Mouse (Mus musculus) olfactory bulb, adult 2 months (tissue): ENCODE results near the gene Gsg1. TPM values are rescaled to one million over a fixed set of nuclear protein-coding genes. Genes with fewer than 3 reads are reported as not detected.

Experiments used
- H3K27ac ChIP-seq: fragments of 200-500 bp; 2 replicates; pipeline ENCODE4 v1.5.1; 2012; ENCODE audit warnings: low read depth, low read length; ENCODE audit not compliant: insufficient read depth
- H3K4me1 ChIP-seq: fragments of 200-500 bp; 2 replicates; pipeline ENCODE4 v1.6.1; 2012; ENCODE audit warnings: low read length; ENCODE audit not compliant: control insufficient read depth, insufficient read depth
- H3K4me3 ChIP-seq: fragments of 200-500 bp; 2 replicates; pipeline ENCODE4 v1.5.1; 2012; ENCODE audit warnings: mild to moderate bottlenecking, low read depth, low read length, moderate library complexity; ENCODE audit not compliant: insufficient read depth
- CTCF ChIP-seq: fragments of 200-500 bp; IDR thresholded peaks from 2 replicates; pipeline ENCODE4 v1.5.1; 2012; ENCODE audit warnings: low read depth, mild to moderate bottlenecking, low read length, moderate library complexity; ENCODE audit not compliant: insufficient read depth
- POLR2A ChIP-seq: fragments of 200-500 bp; IDR thresholded peaks from 2 replicates; pipeline ENCODE4 v1.6.1; 2012; ENCODE audit warnings: mild to moderate bottlenecking, low read depth, low read length, moderate library complexity; ENCODE audit not compliant: insufficient read depth
- WGBS: fragments of 180-500 bp; shearing (Covaris S2); methylation state at CpG from one replicate; pipeline ENCODE4 v1.1.7; 2018; 5-methylcytosine and 5-hydroxymethylcytosine counted together
- polyA plus RNA-seq: library from polyadenylated mRNA; stranded (reverse); fragments of >200 nt; gene quantifications from 2 replicates; pipeline ENCODE4 v1.2.4, GENCODE M21; 2012; ENCODE audit warnings: low replicate concordance; ENCODE audit not compliant: missing spikeins, insufficient read depth, insufficient read length

Gsg1 gene
- polyA plus RNA-seq, 1 experiment = not detected

DNA sequence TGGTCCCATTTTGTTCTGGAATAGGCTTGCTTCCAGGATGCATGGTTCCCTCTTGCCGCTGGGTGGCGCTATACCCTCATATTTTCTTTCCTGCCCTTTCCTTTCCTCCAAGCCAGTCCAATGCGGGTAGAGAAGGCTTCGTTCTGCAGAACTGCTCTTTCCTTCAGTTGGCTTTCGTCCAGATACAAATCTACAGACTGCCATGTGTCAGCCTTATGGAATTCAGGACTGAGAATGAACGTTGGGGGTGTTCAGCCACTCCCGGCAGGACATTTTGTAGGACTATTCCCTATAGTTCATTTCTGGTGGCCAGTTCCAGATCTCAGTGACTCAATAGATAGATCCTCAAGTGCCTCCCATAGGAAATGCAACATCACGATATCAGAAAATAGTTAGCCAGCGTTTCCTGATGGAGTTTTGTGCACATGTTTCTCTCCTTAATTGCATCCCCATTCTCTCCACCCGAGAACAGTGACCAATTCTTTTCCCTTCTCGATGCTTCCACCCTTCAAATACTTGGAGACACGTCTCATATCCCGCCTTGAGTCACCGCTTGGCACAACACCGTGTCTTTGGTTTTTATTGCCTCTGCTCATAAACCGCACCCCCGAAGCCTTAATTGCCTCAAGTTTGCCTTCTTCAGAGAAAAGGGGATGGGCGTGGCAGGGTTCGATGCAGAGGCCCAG lies 4.2 kb downstream of the Gsg1 start:
- 20% methylated on average over 19 of the region's 19 CpGs for WGBS
- Histone ChIP-seq H3K27ac (no peak overlapping the region), H3K4me1 (peaks cover 19% of the 10 kb centered on the region)

GRCm38 (mm10) chr6:135247861-135248260 lies 6.3 kb downstream of the Gsg1 start:
- TF ChIP-seq POLR2A = no peak
- no peak for TF ChIP-seq CTCF
- Histone ChIP-seq H3K27ac (no peak overlapping the region), H3K4me3 (no peak overlapping the region), H3K4me1 (peaks cover 17% of the 10 kb centered on the region)
- 65% methylated on average over 6 of the region's 6 CpGs for WGBS

More for the DNA sequence above, 4.2 kb downstream of the Gsg1 start:
- H3K4me3 ChIP-seq = no peak overlapping the region
- peak; percentile 46; the same call in 1 of the 2 replicates for TF ChIP-seq CTCF
- TF ChIP-seq POLR2A = no peak

GRCm38 (mm10) chr6:135245586-135245985 lies 8.6 kb downstream of the Gsg1 start:
- no peak for TF ChIP-seq POLR2A
- TF ChIP-seq CTCF = no peak
- no peak overlapping the region for H3K27ac ChIP-seq
- H3K4me1 ChIP-seq = peaks cover 5% of the 10 kb centered on the region; the same call in 1 of the 2 replicates
- H3K4me3 ChIP-seq = no peak overlapping the region
- 81% methylated on average over 8 of the region's 8 CpGs for WGBS

- 0 out of 2 replicates have a peak, but pooled peaks cover 3% of the 10 kb centered on the region for H3K4me1 ChIP-seq
- no peak overlapping the region for H3K4me3 ChIP-seq
- WGBS = 94% methylated on average over 8 of the region's 8 CpGs
- no peak for TF ChIP-seq CTCF
- no peak for TF ChIP-seq POLR2A
- H3K27ac ChIP-seq = no peak overlapping the region
Measured at GRCm38 (mm10) chr6:135240361-135240760, 13.8 kb downstream of the Gsg1 start.

- 39% methylated on average over 4 of the region's 4 CpGs for WGBS
- no peak overlapping the region for H3K27ac ChIP-seq
- H3K4me1 ChIP-seq = peaks cover 4% of the 10 kb centered on the region
- H3K4me3 ChIP-seq = no peak overlapping the region
- TF ChIP-seq POLR2A = no peak
- no peak for TF ChIP-seq CTCF
Measured at GRCm38 (mm10) chr6:135238211-135238610, 15.9 kb downstream of the Gsg1 start.

- 70% methylated on average over 14 of the region's 14 CpGs for WGBS
- Histone ChIP-seq H3K4me1 (peaks cover 12% of the 10 kb centered on the region), H3K4me3 (no peak overlapping the region), H3K27ac (no peak overlapping the region)
- TF ChIP-seq CTCF = no peak
- TF ChIP-seq POLR2A = no peak
Measured at GRCm38 (mm10) chr6:135237326-135237725, 16.8 kb downstream of the Gsg1 start.

- 89% methylated on average over 3 of the region's 3 CpGs for WGBS
- TF ChIP-seq POLR2A = no peak
- no peak for TF ChIP-seq CTCF
- Histone ChIP-seq H3K4me3 (no peak overlapping the region), H3K27ac (no peak overlapping the region), H3K4me1 (peaks cover 17% of the 10 kb centered on the region)
Measured at GRCm38 (mm10) chr6:135236576-135236975, 17.6 kb downstream of the Gsg1 start.

DNA sequence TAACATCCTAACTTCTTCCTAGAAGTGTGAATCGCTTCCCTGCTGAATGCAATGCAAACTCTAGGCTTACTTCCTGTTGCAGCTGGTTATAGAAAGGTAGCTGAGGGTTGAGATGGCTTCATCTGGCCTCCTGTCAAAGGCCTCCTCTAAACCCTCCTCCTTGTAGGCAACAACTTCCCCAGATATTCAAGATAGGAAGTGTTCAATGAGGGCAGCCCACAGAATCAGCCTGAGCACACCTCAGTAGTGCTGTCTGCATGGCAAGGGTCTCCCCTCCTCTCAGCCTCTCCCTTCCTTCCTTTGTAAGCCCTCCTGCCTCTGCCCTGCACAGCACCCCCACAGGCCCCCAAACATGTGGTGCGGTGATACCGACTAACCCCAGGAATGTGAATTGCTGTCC lies 18.4 kb downstream of the Gsg1 start:
- Histone ChIP-seq H3K4me3 (no peak overlapping the region), H3K27ac (no peak overlapping the region), H3K4me1 (peaks cover 20% of the 10 kb centered on the region)
- 89% methylated on average over 3 of the region's 3 CpGs for WGBS
- TF ChIP-seq POLR2A (no peak), CTCF (no peak)

DNA sequence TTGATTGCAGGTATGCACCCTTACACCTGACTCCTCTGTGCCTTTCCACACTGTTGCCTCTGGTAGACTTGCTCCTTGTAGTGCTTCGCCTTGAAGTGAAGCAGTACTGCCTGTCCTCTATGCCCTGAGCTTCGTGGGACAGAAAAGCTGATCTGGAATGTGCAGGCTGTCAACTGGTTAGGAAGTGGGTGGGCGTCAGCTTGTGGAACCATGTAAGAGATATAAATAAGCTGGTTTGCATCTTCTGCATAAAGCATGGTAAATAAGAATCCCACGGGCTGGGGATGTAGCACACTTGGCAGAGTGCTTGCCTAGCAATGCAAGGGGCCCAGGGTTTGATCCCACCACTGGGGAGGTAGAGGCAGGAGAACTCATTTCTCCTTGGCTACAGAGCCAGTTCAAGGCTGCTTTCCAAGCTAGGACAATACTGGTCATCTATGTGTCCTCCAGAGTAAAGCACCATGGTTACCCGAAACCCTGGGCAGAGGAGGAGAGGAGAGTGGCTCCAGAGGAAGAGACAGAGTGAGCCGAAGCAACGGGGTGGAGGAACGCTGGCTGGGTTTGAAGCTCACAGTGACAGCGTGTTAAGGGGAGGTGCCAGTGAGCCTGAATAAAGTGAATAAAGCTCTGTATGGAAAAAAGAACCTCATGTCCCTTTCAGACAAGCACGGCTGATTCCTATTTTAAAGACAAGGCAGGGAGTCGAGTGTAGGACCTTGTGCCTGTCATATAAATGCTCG lies 21.5 kb downstream of the Gsg1 start:
- 39% methylated on average over 12 of the region's 12 CpGs for WGBS
- Histone ChIP-seq H3K27ac (peak overlapping the region; percentile 64), H3K4me3 (no peak overlapping the region), H3K4me1 (peaks cover 22% of the 10 kb centered on the region)
- TF ChIP-seq POLR2A (no peak), CTCF (no peak)
